Mouse (Mus musculus): ENCODE results near the gene Polg2. TPM values are rescaled to one million over a fixed set of nuclear protein-coding genes. Genes with fewer than 3 reads are reported as not detected.
A peak's percentile ranks its signal among the peaks of the same experiment; 100 is the strongest.

Polg2 gene
- polyA plus RNA-seq, 1 experiment from 2014 or later, result 12.9 TPM

DNA sequence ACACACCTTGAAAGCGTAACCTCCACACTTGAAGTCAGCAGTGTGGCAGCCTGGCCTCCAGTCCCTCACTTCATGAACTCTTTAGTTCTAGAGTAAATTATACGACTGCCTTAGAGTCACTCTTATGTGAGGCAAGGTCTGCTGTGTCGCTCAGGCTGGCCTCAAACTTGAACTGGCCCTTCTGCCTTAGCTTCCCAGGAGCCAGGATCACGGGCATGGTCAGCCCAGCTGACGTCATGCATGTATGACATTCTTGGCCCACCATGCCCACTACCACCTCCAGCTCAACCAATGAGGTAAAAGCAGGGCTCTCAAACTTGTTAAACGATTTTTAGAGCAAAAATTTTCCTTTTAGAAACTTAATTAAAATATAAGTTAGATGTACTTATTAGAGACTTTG is 42.1 kb upstream of the Polg2 start:
- TF ChIP-seq CTCF (IDR thresholded peaks at IDR 0.05; ENCODE audit: low read depth), result no peak
- Histone ChIP-seq H3K4me1 (replicated peaks; ENCODE audit: control insufficient read depth, insufficient read depth, low read length) (no peaks in the 10 kb centered on the region), H3K36me3 (ENCODE audit: control insufficient read depth, insufficient read depth) (peaks cover 69% of the 10 kb centered on the region), H3K9ac (ENCODE audit: low read depth, low read length) (no peak overlapping the region), H3K4me3 (ENCODE audit: low read depth, low read length) (no peak overlapping the region), H3K27ac (ENCODE audit: low read depth, low read length) (no peak overlapping the region), H3K9me3 (ENCODE audit: control insufficient read depth) (no peaks in the 10 kb centered on the region), H3K27me3 (replicated peaks; ENCODE audit: control insufficient read depth, insufficient read depth, low read length) (no peaks in the 10 kb centered on the region), H3K4me2 (replicated peaks; ENCODE audit: low read depth) (no peak overlapping the region)
- WGBS, result 81% methylated on average over 6 of the region's 6 CpGs
- no peak for ATAC-seq

DNA sequence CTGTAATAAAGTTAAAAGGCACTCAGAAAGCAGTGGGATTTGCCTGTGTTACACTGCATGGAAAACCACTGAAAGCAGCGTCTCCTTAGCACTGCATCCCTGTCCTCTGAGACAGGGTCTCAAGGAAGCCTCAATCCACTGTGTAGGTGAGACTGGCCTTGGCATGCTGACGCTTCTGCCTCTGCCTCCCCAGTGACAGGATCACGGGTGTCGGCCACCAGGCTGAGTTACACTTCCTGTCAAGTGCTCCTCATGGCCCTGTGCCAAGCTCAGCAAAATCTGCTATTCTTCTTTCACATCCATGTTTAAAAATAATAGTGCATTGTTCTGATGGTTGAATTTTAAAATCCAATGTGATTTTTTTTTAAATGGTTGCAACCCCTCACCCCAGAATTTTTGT is 41.6 kb upstream of the Polg2 start:
- H3K9ac ChIP-seq (ENCODE audit: low read depth, low read length), result no peak overlapping the region
- H3K27ac ChIP-seq (ENCODE audit: low read depth, low read length), result no peak overlapping the region
- WGBS, result 34% methylated on average over 4 of the region's 4 CpGs
- no peak for TF ChIP-seq CTCF (IDR thresholded peaks at IDR 0.05; ENCODE audit: low read depth)
- ATAC-seq, result no peak
- no peaks in the 10 kb centered on the region for H3K4me1 ChIP-seq (replicated peaks; ENCODE audit: control insufficient read depth, insufficient read depth, low read length)
- H3K4me2 ChIP-seq (replicated peaks; ENCODE audit: low read depth), result no peak overlapping the region
- no peaks in the 10 kb centered on the region for H3K27me3 ChIP-seq (replicated peaks; ENCODE audit: control insufficient read depth, insufficient read depth, low read length)
- H3K36me3 ChIP-seq (ENCODE audit: control insufficient read depth, insufficient read depth), result peaks cover 74% of the 10 kb centered on the region
- no peaks in the 10 kb centered on the region for H3K9me3 ChIP-seq (ENCODE audit: control insufficient read depth)
- H3K4me3 ChIP-seq (ENCODE audit: low read depth, low read length), result no peak overlapping the region

DNA sequence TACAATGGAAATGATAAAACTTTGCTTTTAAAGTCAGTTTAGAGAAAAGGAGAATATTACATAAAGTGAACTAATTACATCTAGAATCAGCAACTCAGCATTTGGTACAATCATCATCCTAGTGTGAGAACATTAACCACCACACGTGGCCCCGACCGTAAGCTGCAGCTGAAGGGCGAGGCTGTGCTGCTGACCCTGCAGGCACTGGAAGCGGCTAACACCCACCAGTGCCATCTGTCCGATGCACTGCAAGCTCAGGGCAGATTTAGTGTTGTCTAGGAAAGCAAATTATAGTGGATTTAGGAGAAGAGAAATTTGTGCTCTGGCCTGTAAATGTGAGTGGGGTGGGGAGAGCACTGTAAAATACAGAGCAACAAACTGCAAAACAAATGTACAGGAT is 40.9 kb upstream of the Polg2 start:
- Histone ChIP-seq H3K9ac (ENCODE audit: low read depth, low read length) (no peak overlapping the region), H3K27me3 (replicated peaks; ENCODE audit: control insufficient read depth, insufficient read depth, low read length) (no peaks in the 10 kb centered on the region), H3K4me3 (ENCODE audit: low read depth, low read length) (no peak overlapping the region), H3K27ac (ENCODE audit: low read depth, low read length) (no peak overlapping the region), H3K9me3 (ENCODE audit: control insufficient read depth) (no peaks in the 10 kb centered on the region), H3K4me2 (replicated peaks; ENCODE audit: low read depth) (no peak overlapping the region), H3K4me1 (replicated peaks; ENCODE audit: control insufficient read depth, insufficient read depth, low read length) (0 out of 2 replicates have a peak, but pooled peaks cover 1% of the 10 kb centered on the region), H3K36me3 (ENCODE audit: control insufficient read depth, insufficient read depth) (peaks cover 80% of the 10 kb centered on the region)
- 53% methylated on average over 6 of the region's 6 CpGs for WGBS
- TF ChIP-seq CTCF (IDR thresholded peaks at IDR 0.05; ENCODE audit: low read depth), result no peak
- no peak for ATAC-seq

DNA sequence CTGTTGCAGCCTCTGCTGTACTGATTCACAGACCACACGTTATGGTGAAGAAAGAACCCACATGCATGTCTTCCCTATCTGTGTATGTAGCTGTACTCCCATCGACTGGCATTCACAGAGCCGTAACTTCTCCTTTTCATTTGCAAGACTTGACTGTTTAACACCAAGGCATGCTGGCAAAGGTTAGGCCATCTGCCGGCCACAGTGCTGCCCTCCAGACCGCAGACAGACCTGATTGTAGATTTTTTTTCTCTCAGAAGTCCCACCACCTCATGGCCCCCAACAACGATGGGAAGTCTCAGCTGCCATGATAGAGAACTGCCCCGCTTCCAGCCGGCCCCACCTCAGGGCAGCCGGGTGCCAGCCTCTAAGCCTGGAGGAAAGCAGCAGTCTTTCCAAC is 40.3 kb upstream of the Polg2 start:
- no peaks in the 10 kb centered on the region for H3K27me3 ChIP-seq (replicated peaks; ENCODE audit: control insufficient read depth, insufficient read depth, low read length)
- no peak overlapping the region for H3K4me3 ChIP-seq (ENCODE audit: low read depth, low read length)
- no peak for ATAC-seq
- no peak overlapping the region for H3K9ac ChIP-seq (ENCODE audit: low read depth, low read length)
- no peak overlapping the region; the same call in 1 of the 2 replicates for H3K27ac ChIP-seq (ENCODE audit: low read depth, low read length)
- peaks cover 82% of the 10 kb centered on the region for H3K36me3 ChIP-seq (ENCODE audit: control insufficient read depth, insufficient read depth)
- H3K4me1 ChIP-seq (replicated peaks; ENCODE audit: control insufficient read depth, insufficient read depth, low read length), result 0 out of 2 replicates have a peak, but pooled peaks cover 4% of the 10 kb centered on the region
- no peaks in the 10 kb centered on the region for H3K9me3 ChIP-seq (ENCODE audit: control insufficient read depth)
- no peak overlapping the region for H3K4me2 ChIP-seq (replicated peaks; ENCODE audit: low read depth)
- 86% methylated on average over 9 of the region's 9 CpGs for WGBS
- TF ChIP-seq CTCF (IDR thresholded peaks at IDR 0.05; ENCODE audit: low read depth), result no peak

DNA sequence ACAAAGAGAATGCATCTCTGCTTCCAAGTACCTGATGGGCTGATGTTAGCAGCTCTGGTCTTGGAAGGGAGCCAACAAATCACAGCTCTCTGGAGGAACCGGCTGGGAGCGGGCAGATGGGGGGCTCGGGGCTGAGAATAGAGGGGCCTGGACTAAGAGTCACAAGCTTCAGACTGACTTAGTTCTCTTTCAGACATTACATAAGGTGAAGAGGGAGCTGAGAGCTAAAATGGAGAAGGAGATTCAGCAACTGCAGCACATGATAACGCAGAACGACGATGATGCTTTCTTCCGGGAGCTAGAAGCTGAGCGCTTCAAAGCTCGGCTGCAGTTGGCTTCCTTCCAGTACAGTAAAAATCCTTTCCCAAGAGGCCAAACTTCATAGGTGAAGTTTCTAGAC is 39.0 kb upstream of the Polg2 start:
- no peak for TF ChIP-seq CTCF (IDR thresholded peaks at IDR 0.05; ENCODE audit: low read depth)
- no peak overlapping the region for H3K4me3 ChIP-seq (ENCODE audit: low read depth, low read length)
- H3K9ac ChIP-seq (ENCODE audit: low read depth, low read length), result no peak overlapping the region
- H3K9me3 ChIP-seq (ENCODE audit: control insufficient read depth), result no peaks in the 10 kb centered on the region
- H3K4me1 ChIP-seq (replicated peaks; ENCODE audit: control insufficient read depth, insufficient read depth, low read length), result 0 out of 2 replicates have a peak, but pooled peaks cover 4% of the 10 kb centered on the region
- no peaks in the 10 kb centered on the region for H3K27me3 ChIP-seq (replicated peaks; ENCODE audit: control insufficient read depth, insufficient read depth, low read length)
- 46% methylated on average over 9 of the region's 9 CpGs for WGBS
- no peak overlapping the region for H3K4me2 ChIP-seq (replicated peaks; ENCODE audit: low read depth)
- H3K27ac ChIP-seq (ENCODE audit: low read depth, low read length), result 0 out of 2 replicates have a peak overlapping the region, but pooled peaks have one; percentile 54
- no peak for ATAC-seq
- H3K36me3 ChIP-seq (ENCODE audit: control insufficient read depth, insufficient read depth), result peaks cover 73% of the 10 kb centered on the region

DNA sequence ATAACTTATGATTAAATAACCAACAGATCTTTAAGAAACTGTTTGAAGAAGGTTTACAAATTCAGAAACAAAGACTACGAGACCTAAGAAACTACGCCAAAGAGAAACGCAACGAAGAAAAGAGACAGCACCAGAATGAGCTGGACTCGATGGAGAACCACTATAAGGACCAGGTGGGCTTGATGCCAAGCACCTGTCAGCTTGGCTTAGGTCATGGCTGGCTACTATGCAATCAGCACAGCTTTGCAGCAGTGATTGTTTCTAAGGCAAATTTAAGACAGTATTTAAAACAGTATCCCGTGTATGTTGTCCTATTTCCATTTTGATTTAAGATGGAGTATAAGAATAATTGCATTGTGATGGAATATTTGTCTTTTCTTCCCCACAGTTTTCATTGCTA is 38.5 kb upstream of the Polg2 start:
- ATAC-seq, result no peak
- Histone ChIP-seq H3K9me3 (ENCODE audit: control insufficient read depth) (no peaks in the 10 kb centered on the region), H3K36me3 (ENCODE audit: control insufficient read depth, insufficient read depth) (peaks cover 68% of the 10 kb centered on the region), H3K27me3 (replicated peaks; ENCODE audit: control insufficient read depth, insufficient read depth, low read length) (no peaks in the 10 kb centered on the region), H3K27ac (ENCODE audit: low read depth, low read length) (no peak overlapping the region), H3K4me3 (ENCODE audit: low read depth, low read length) (no peak overlapping the region), H3K4me2 (replicated peaks; ENCODE audit: low read depth) (no peak overlapping the region), H3K4me1 (replicated peaks; ENCODE audit: control insufficient read depth, insufficient read depth, low read length) (0 out of 2 replicates have a peak, but pooled peaks cover 4% of the 10 kb centered on the region), H3K9ac (ENCODE audit: low read depth, low read length) (no peak overlapping the region)
- TF ChIP-seq CTCF (IDR thresholded peaks at IDR 0.05; ENCODE audit: low read depth), result no peak
- WGBS, result 86% methylated on average over 6 of the region's 6 CpGs

DNA sequence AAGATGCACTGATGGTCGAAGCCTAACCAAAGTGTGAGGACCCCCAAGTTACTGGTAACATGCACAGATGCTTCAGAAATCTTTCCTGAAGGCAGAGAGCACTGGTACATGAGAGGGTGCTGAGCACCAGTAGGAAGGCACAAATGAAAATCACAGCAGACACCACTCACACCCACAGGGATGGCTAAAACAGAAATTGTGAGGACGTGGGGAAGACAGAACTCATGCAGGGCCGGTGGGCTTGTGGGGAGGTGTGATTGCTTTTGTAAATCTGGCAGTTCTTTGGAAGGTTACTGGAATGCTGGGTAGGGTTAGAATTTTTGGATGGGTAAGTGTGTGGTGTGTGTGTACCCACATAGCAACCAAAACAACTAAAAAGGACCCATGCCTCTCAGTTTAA is 37.8 kb upstream of the Polg2 start:
- H3K36me3 ChIP-seq (ENCODE audit: control insufficient read depth, insufficient read depth), result peaks cover 66% of the 10 kb centered on the region
- no peak overlapping the region for H3K9ac ChIP-seq (ENCODE audit: low read depth, low read length)
- H3K27ac ChIP-seq (ENCODE audit: low read depth, low read length), result no peak overlapping the region
- no peaks in the 10 kb centered on the region for H3K9me3 ChIP-seq (ENCODE audit: control insufficient read depth)
- TF ChIP-seq CTCF (IDR thresholded peaks at IDR 0.05; ENCODE audit: low read depth), result no peak
- H3K27me3 ChIP-seq (replicated peaks; ENCODE audit: control insufficient read depth, insufficient read depth, low read length), result no peaks in the 10 kb centered on the region
- 0 out of 2 replicates have a peak, but pooled peaks cover 4% of the 10 kb centered on the region for H3K4me1 ChIP-seq (replicated peaks; ENCODE audit: control insufficient read depth, insufficient read depth, low read length)
- ATAC-seq, result no peak
- WGBS, result 97% methylated on average over 3 of the region's 3 CpGs
- H3K4me2 ChIP-seq (replicated peaks; ENCODE audit: low read depth), result no peak overlapping the region
- no peak overlapping the region for H3K4me3 ChIP-seq (ENCODE audit: low read depth, low read length)
